Mouse (Mus musculus) adrenal gland, postnatal 36 days (tissue): Measurements from ENCODE around the gene Tmem107. TPM values are rescaled to one million over a fixed set of nuclear protein-coding genes. Genes with fewer than 3 reads are reported as not detected.
A peak's percentile ranks its signal among the peaks of the same experiment; 100 is the strongest.

Experiments used
- DNase-seq, 2 experiments: peaks; one replicate each; pipeline ENCODE4 v3.0.0; 2021; ENCODE audit warnings: mixed read lengths in 1 of 2
- total RNA-seq, 2 experiments: library from RNA; stranded (reverse); gene quantifications; 2 replicates each; pipeline ENCODE4 v1.2.3; 2021

The Tmem107 gene
- total RNA-seq, 2 experiments from 2014 or later = 13.5 to 17.5 TPM

- DNase-seq = peak; percentile 97 to 98
Measured at GRCm38 (mm10) chr11:69059357-69059974, 11.1 kb upstream of the Tmem107 start, which contains the start of gene Borcs6. Borcs6 (plus strand) TSS chr11:69059717.

GRCm38 (mm10) chr11:69059975-69060411 lies 10.6 kb upstream of the Tmem107 start:
- peak; percentile 67 to 76 for DNase-seq

- DNase-seq = peak; percentile 57 to 60
Measured at GRCm38 (mm10) chr11:69060448-69061254, 10.0 kb upstream of the Tmem107 start.

- DNase-seq = no peak
Measured at GRCm38 (mm10) chr11:69061255-69061912, 9.2 kb upstream of the Tmem107 start.

GRCm38 (mm10) chr11:69062194-69062760 lies 8.3 kb upstream of the Tmem107 start:
- DNase-seq = peak; percentile 83 to 84

GRCm38 (mm10) chr11:69062761-69063224 lies 7.8 kb upstream of the Tmem107 start:
- DNase-seq = peak; percentile 90 to 93

GRCm38 (mm10) chr11:69063413-69064201 lies 7.0 kb upstream of the Tmem107 start:
- peak; percentile 82 to 88 for DNase-seq

- no peak for DNase-seq
Measured at GRCm38 (mm10) chr11:69064259-69065133, 6.1 kb upstream of the Tmem107 start.

GRCm38 (mm10) chr11:69065394-69065925 lies 5.1 kb upstream of the Tmem107 start:
- DNase-seq = no peak

GRCm38 (mm10) chr11:69066163-69066861 lies 4.3 kb upstream of the Tmem107 start:
- peak; percentile 75 to 77 for DNase-seq

GRCm38 (mm10) chr11:69066956-69067355 lies 3.6 kb upstream of the Tmem107 start:
- DNase-seq = peak; percentile 91 to 92

- DNase-seq = peak; percentile 60 to 62
Measured at GRCm38 (mm10) chr11:69067601-69068000, 3.0 kb upstream of the Tmem107 start.

GRCm38 (mm10) chr11:69070093-69070492 lies 513 bp upstream of the Tmem107 start:
- no peak for DNase-seq

GRCm38 (mm10) chr11:69071262-69071661 lies 656 bp downstream of the Tmem107 start:
- DNase-seq = peak in 1 of 2 experiments; percentile 40

- DNase-seq = no peak
Measured at GRCm38 (mm10) chr11:69072234-69072633, 1.6 kb downstream of the Tmem107 start.

- DNase-seq = no peak
Measured at GRCm38 (mm10) chr11:69072666-69073064, 2.1 kb downstream of the Tmem107 start.

GRCm38 (mm10) chr11:69073065-69073888 lies 2.7 kb downstream of the Tmem107 start:
- peak; percentile 76 to 83 for DNase-seq
